Mouse (Mus musculus): ENCODE results near the gene Dr1. TPM values are rescaled to one million over a fixed set of nuclear protein-coding genes. Genes with fewer than 3 reads are reported as not detected.
"Not testable (repeated sequence)": the region's sequence is repeated elsewhere in the genome, so short reads cannot be mapped to it uniquely, and the experiment has no call there.

Dr1 gene
- 10 to 100 TPM; 21.9 TPM for total RNA-seq (2021)
- long read RNA-seq, experiment 1, transcript Dr1-201 (3 exons, 3,085 nt), result major isoform, 21 of 22 reads
- long read RNA-seq, experiment 1, partial matches to known transcripts, result 0 of 22 reads
- long read RNA-seq, experiment 1, other reads (novel, unspliced or antisense), result 1 of 22 reads
- long read RNA-seq, experiment 2, transcript Dr1-201 (3 exons, 3,085 nt), result major isoform, 15 of 16 reads
- long read RNA-seq, experiment 2, partial matches to known transcripts, result 0 of 16 reads
- long read RNA-seq, experiment 2, other reads (novel, unspliced or antisense), result 1 of 16 reads

GRCm38 (mm10) chr5:108268127-108269062 is at the start of gene Dr1:
TSS of gene Dr1 (plus strand) at chr5:108268897.
- intact Hi-C loops (cut with DNase I), result loop anchor here (5.0 to 10.0 kb wide), 3 partner anchors 44 to 204 kb away; partner anchors contain the start of genes Ccdc18, Mtf2, Pigg and Tmed5
- DNase-seq, result peak; percentile 89 to 91

- intact Hi-C loops (cut with DNase I), result no loop called here
- DNase-seq, result no peak
Observed at GRCm38 (mm10) chr5:108224077-108224476, 44.6 kb upstream of the Dr1 start.

- no peak for DNase-seq
- intact Hi-C loops (cut with DNase I), result no loop called here
Observed at GRCm38 (mm10) chr5:108226159-108226558, 42.5 kb upstream of the Dr1 start.

GRCm38 (mm10) chr5:108246314-108246765 is 22.4 kb upstream of the Dr1 start:
- intact Hi-C loops (cut with DNase I), result no loop called here
- DNase-seq, result no peak

- DNase-seq, result no peak
- intact Hi-C loops (cut with DNase I), result no loop called here
Observed at GRCm38 (mm10) chr5:108250033-108250432, 18.7 kb upstream of the Dr1 start.

GRCm38 (mm10) chr5:108255259-108255658 is 13.4 kb upstream of the Dr1 start:
- intact Hi-C loops (cut with DNase I), result no loop called here
- DNase-seq, result no peak

DNA sequence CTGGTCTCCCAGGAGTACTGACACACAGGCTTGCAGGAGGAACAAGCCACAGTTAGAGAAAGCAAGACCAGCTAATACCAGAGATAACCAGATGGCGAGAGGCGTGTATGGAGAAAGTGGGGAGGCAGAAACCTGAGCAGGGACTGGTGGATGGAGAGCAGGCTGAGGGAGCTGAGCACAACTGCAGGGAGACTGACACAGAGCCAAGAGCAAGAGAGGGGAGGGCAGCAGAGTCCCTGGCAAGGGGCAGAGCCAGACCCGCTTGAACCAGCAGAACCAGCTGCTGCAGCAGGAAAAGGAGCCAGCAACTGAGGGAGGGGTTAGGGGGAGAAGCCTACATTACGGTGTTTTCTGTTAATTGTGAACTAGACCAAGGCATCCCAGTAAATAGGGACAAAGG is 6.0 kb upstream of the Dr1 start:
- peak in 1 of 2 experiments; percentile 19 for DNase-seq
- intact Hi-C loops (cut with DNase I), result loop anchor here (10.0 kb wide), 1 partner anchor 198 kb away; the partner anchor contains the start of gene Mtf2

DNA sequence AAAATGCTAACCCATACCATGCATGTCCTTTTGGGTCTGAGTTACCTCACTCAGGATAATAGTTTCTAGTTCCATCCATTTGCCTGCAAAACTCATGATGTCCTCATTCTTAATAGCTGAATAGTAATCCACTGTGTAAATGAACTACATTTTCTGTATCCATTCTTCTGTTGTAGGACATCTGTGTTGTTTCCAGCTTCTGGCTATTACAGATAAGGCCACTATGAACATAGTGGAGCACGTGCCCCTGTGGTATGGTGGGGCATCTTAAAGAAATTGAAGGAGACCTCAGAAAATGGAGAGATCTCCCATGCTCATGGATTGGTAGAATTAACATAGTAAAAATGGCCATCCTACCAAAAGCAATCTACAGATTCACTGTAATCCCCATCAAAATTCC is 4.9 kb upstream of the Dr1 start:
- intact Hi-C loops (cut with DNase I), result loop anchor here (10.0 kb wide), 1 partner anchor 199 kb away; the partner anchor contains the start of gene Mtf2
- DNase-seq, result not testable (repeated sequence)

- intact Hi-C loops (cut with DNase I), result loop anchor here (5.0 to 10.0 kb wide), 3 partner anchors 45 to 202 kb away; partner anchors contain the start of genes Ccdc18, Mtf2, Pigg and Tmed5
- no peak for DNase-seq
Observed at GRCm38 (mm10) chr5:108266990-108267389, 1.7 kb upstream of the Dr1 start.

- no peak for DNase-seq
- intact Hi-C loops (cut with DNase I), result loop anchor here (5.0 to 10.0 kb wide), 3 partner anchors 43 to 204 kb away; partner anchors contain the start of genes Ccdc18, Mtf2, Pigg and Tmed5
Observed at GRCm38 (mm10) chr5:108269063-108269810, 540 bp downstream of the Dr1 start.

- DNase-seq, result no peak
- intact Hi-C loops (cut with DNase I), result loop anchor here (5.0 to 10.0 kb wide), 3 partner anchors 43 to 205 kb away; partner anchors contain the start of genes Ccdc18, Mtf2, Pigg and Tmed5
Observed at GRCm38 (mm10) chr5:108269811-108270151, 1.1 kb downstream of the Dr1 start.

- intact Hi-C loops (cut with DNase I), result no loop called here
- no peak for DNase-seq
Observed at GRCm38 (mm10) chr5:108270415-108270814, 1.7 kb downstream of the Dr1 start.

GRCm38 (mm10) chr5:108271345-108271744 is 2.6 kb downstream of the Dr1 start:
- not testable (repeated sequence) for DNase-seq

GRCm38 (mm10) chr5:108286957-108287356 is 18.3 kb downstream of the Dr1 start:
- intact Hi-C loops (cut with DNase I), result no loop called here
- DNase-seq, result no peak

More at GRCm38 (mm10) chr5:108271345-108271744, 2.6 kb downstream of the Dr1 start:
- intact Hi-C loops (cut with DNase I), result not testable (repeated sequence)

GRCm38 (mm10) chr5:108301567-108301966 is 32.9 kb downstream of the Dr1 start:
- intact Hi-C loops (cut with DNase I), result no loop called here
- DNase-seq, result no peak

- DNase-seq, result peak; percentile 90 to 96
- intact Hi-C loops (cut with DNase I), result loop anchor here (5.0 kb wide), 2 partner anchors 45 to 180 kb away; partner anchors contain the start of genes Ccdc18, Dr1 and Tmed5
Observed at GRCm38 (mm10) chr5:108312224-108313064, 43.7 kb downstream of the Dr1 start, which contains the start of gene Pigg. TSS of gene Pigg (plus strand) at chr5:108312609.

- DNase-seq, result no peak
- intact Hi-C loops (cut with DNase I), result loop anchor here (5.0 kb wide), 2 partner anchors 46 to 181 kb away; partner anchors contain the start of genes Ccdc18, Dr1 and Tmed5
Observed at GRCm38 (mm10) chr5:108313065-108313860, 44.6 kb downstream of the Dr1 start.

Data from heart, postnatal 14 days (tissue).